Mouse (Mus musculus) lung, postnatal 25 days (tissue): ENCODE results near the gene Cd70.

ENCODE experiments used
- DNase-seq: peaks from one replicate; pipeline ENCODE4 v3.0.0; 2022; ENCODE audit warnings: low spot score

Gene Cd70

GRCm38 (mm10) chr17:57096623-57096920 is 53.0 kb downstream of the Cd70 start:
- DNase-seq, result peak; percentile 82
